Mouse (Mus musculus) c-Kit-positive CD71-positive TER-119-negative erythroid progenitor cells, embryonic 14.5 days (primary cell): Measurements from ENCODE around the gene Emc9.

ENCODE experiments used
- DNase-seq: peaks from one replicate; pipeline ENCODE4 v3.0.0-alpha.2; 2013; ENCODE audit warnings: low read depth

Emc9 gene

GRCm38 (mm10) chr14:55560202-55561073, 24.7 kb downstream of the Emc9 start, which contains the start of gene A730061H03Rik:
Gene A730061H03Rik (minus strand): TSS chr14:55560406.
- peak; percentile 98 for DNase-seq

- DNase-seq, result peak; percentile 78
Measured at GRCm38 (mm10) chr14:55559799-55560201, 25.3 kb downstream of the Emc9 start, which contains the start of gene Dcaf11. Gene Dcaf11 (plus strand): TSS chr14:55560006.

GRCm38 (mm10) chr14:55558740-55559448, 26.2 kb downstream of the Emc9 start:
- DNase-seq, result peak; percentile 70

GRCm38 (mm10) chr14:55557587-55557986, 27.5 kb downstream of the Emc9 start:
- DNase-seq, result no peak

GRCm38 (mm10) chr14:55557003-55557402, 28.1 kb downstream of the Emc9 start:
- DNase-seq, result peak; percentile 70

GRCm38 (mm10) chr14:55555788-55556187, 29.3 kb downstream of the Emc9 start:
- no peak for DNase-seq

- no peak for DNase-seq
Measured at GRCm38 (mm10) chr14:55554635-55555034, 30.5 kb downstream of the Emc9 start.

- no peak for DNase-seq
Measured at GRCm38 (mm10) chr14:55551794-55552193, 33.3 kb downstream of the Emc9 start.

- no peak for DNase-seq
Measured at GRCm38 (mm10) chr14:55551347-55551746, 33.8 kb downstream of the Emc9 start.

GRCm38 (mm10) chr14:55550191-55550590, 34.9 kb downstream of the Emc9 start:
- no peak for DNase-seq

GRCm38 (mm10) chr14:55544334-55544733, 40.8 kb downstream of the Emc9 start:
- no peak for DNase-seq

- DNase-seq, result no peak
Measured at GRCm38 (mm10) chr14:55542268-55542667, 42.8 kb downstream of the Emc9 start.

GRCm38 (mm10) chr14:55540787-55541321, 44.2 kb downstream of the Emc9 start:
- DNase-seq, result peak; percentile 65

- DNase-seq, result peak; percentile 89
Measured at GRCm38 (mm10) chr14:55540067-55540786, 44.9 kb downstream of the Emc9 start, which contains the start of gene Pck2. Gene Pck2 (plus strand): TSS chr14:55540266.

- DNase-seq, result peak; percentile 40
Measured at GRCm38 (mm10) chr14:55536116-55536745, 48.9 kb downstream of the Emc9 start.
